Mouse (Mus musculus) testis, adult 2 months (tissue): Measurements from ENCODE around the gene Pla2g4e. TPM values are rescaled to one million over a fixed set of nuclear protein-coding genes. Genes with fewer than 3 reads are reported as not detected.
A peak's percentile ranks its signal among the peaks of the same experiment; 100 is the strongest.

Source experiments
- H3K27ac ChIP-seq: fragments of 200-500 bp; 2 replicates; pipeline ENCODE4 v1.5.1; 2012; ENCODE audit warnings: low read depth, low read length; ENCODE audit not compliant: control insufficient read depth, insufficient read depth
- H3K27me3 ChIP-seq: fragments of 200-500 bp; 2 replicates; pipeline ENCODE4 v1.6.1; 2012; ENCODE audit warnings: mild to moderate bottlenecking, low read length, moderate library complexity; ENCODE audit not compliant: control insufficient read depth, insufficient read depth
- H3K36me3 ChIP-seq: fragments of 200-500 bp; 2 replicates; pipeline ENCODE4 v1.6.1; 2012; ENCODE audit warnings: mild to moderate bottlenecking, low read length; ENCODE audit not compliant: control insufficient read depth, insufficient read depth
- H3K4me1 ChIP-seq: fragments of 200-500 bp; 2 replicates; pipeline ENCODE4 v1.6.1; 2012; ENCODE audit warnings: low read length; ENCODE audit not compliant: control insufficient read depth, insufficient read depth
- H3K4me3 ChIP-seq: fragments of 200-500 bp; 2 replicates; pipeline ENCODE4 v1.5.1; 2012; ENCODE audit warnings: low read depth, mild to moderate bottlenecking, low read length, moderate library complexity, mixed read lengths; ENCODE audit not compliant: control insufficient read depth
- CTCF ChIP-seq: fragments of 200-500 bp; IDR thresholded peaks from 2 replicates; pipeline ENCODE4 v1.5.1; 2012; ENCODE audit warnings: low read depth, mild to moderate bottlenecking, inconsistent platforms, low read length, moderate library complexity; ENCODE audit not compliant: control insufficient read depth, insufficient read depth, insufficient replicate concordance
- POLR2A ChIP-seq: fragments of 200-500 bp; IDR thresholded peaks from 2 replicates; pipeline ENCODE4 v1.6.1; 2012; ENCODE audit warnings: low read depth, mild to moderate bottlenecking, inconsistent platforms, low read length, moderate library complexity; ENCODE audit not compliant: control insufficient read depth
- polyA plus RNA-seq: library from polyadenylated mRNA; depleted of rRNA; stranded (reverse); fragments of >200 nt; gene quantifications from 2 replicates; pipeline ENCODE4 v1.2.3, GENCODE M21; 2012

Pla2g4e gene
- polyA plus RNA-seq, 1 experiment, result 0.68 TPM

GRCm38 (mm10) chr2:120154361-120154894 is 90.7 kb downstream of the Pla2g4e start, which contains the start of gene Ehd4:
Ehd4 (minus strand) TSS chr2:120154606.
- Histone ChIP-seq H3K4me1 (peaks cover 6% of the 10 kb centered on the region), H3K4me3 (peak within 1 kb of the TSS; percentile 97), H3K27ac (peak within 1 kb of the TSS; percentile 82), H3K27me3 (no peaks in the 10 kb centered on the region), H3K36me3 (no peaks in the 10 kb centered on the region)
- TF ChIP-seq POLR2A, result peak; percentile 26
- no peak for TF ChIP-seq CTCF

DNA sequence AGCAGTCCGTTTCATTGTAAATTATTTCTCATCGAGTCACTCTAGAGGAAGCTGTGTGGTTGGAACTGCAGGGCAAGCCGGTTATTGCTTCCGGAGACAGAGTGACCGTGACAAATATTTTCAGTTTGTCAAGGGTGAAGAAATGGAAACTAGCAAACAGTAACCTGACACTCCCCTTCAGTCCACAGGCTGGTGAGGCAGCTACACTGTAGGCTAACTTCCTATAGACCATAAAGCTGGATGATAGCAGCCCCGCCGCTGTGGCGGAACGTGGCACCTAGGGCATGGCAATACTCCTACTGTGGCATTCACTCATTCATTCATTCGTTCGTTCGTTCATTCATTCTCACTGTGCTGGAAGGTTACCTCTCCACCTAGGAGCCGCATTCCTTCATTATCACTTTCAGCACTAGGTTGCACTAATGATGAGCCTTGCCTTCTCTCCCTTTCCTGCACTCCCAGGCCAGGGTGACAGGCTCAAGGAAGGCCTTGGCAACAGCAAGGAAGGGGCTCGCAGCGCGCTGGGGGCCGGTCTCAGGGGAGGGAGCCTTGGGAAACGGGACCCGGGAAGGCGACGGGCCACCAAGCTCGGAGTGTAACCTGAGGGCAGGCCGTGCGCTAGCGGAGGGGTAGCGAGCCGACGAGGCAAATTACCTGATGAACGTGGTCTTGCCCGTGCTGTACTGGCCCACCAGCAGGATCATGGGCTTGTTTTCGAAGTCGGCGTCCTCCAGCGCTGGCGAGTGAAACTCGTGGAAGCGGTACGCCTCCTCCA is 91.4 kb downstream of the Pla2g4e start:
- peak overlapping the region; percentile 97 for H3K4me3 ChIP-seq
- no peak for TF ChIP-seq CTCF
- no peak for TF ChIP-seq POLR2A

GRCm38 (mm10) chr2:120150571-120150970 is 94.6 kb downstream of the Pla2g4e start:
- no peak for TF ChIP-seq POLR2A
- TF ChIP-seq CTCF, result no peak
- H3K4me3 ChIP-seq, result no peak overlapping the region
- H3K27me3 ChIP-seq, result no peaks in the 10 kb centered on the region
- H3K36me3 ChIP-seq, result no peaks in the 10 kb centered on the region
- H3K27ac ChIP-seq, result no peak overlapping the region
- peaks cover 6% of the 10 kb centered on the region for H3K4me1 ChIP-seq

More for the DNA sequence above, 91.4 kb downstream of the Pla2g4e start:
- Histone ChIP-seq H3K36me3 (no peaks in the 10 kb centered on the region), H3K27me3 (no peaks in the 10 kb centered on the region), H3K4me1 (peaks cover 6% of the 10 kb centered on the region), H3K27ac (peak overlapping the region; percentile 82)

GRCm38 (mm10) chr2:120149634-120150033 is 95.5 kb downstream of the Pla2g4e start:
- Histone ChIP-seq H3K27ac (no peak overlapping the region), H3K27me3 (no peaks in the 10 kb centered on the region), H3K36me3 (no peaks in the 10 kb centered on the region), H3K4me1 (peaks cover 4% of the 10 kb centered on the region; the same call in 1 of the 2 replicates), H3K4me3 (no peak overlapping the region)
- no peak for TF ChIP-seq POLR2A
- TF ChIP-seq CTCF, result no peak

DNA sequence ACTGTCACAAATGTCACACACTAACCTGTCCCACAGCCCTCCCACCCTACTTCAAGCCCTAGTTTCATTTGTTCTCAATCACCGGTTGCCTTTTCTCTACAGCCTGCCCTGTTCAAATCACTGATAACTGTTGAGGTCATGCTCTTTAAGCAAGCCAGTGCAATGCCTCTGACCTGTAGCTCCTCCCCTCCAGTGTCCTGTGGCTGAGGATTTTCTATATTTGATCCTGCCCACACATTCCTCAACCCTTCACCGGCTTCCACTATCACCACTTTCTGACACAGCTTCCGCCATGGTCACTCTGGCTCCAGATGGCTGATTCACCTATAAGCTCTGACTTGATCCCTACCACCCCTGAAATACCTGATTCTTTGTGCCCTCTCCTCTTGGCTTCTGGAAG is 97.1 kb downstream of the Pla2g4e start:
- H3K4me3 ChIP-seq, result no peak overlapping the region
- H3K27me3 ChIP-seq, result no peaks in the 10 kb centered on the region
- H3K36me3 ChIP-seq, result no peaks in the 10 kb centered on the region
- TF ChIP-seq CTCF (no peak), POLR2A (no peak)
- H3K4me1 ChIP-seq, result no peaks in the 10 kb centered on the region
- no peak overlapping the region for H3K27ac ChIP-seq

GRCm38 (mm10) chr2:120147364-120147763 is 97.8 kb downstream of the Pla2g4e start:
- no peak for TF ChIP-seq POLR2A
- TF ChIP-seq CTCF, result no peak
- H3K4me3 ChIP-seq, result no peak overlapping the region
- H3K27me3 ChIP-seq, result no peaks in the 10 kb centered on the region
- no peak overlapping the region for H3K27ac ChIP-seq
- H3K4me1 ChIP-seq, result no peaks in the 10 kb centered on the region
- no peaks in the 10 kb centered on the region for H3K36me3 ChIP-seq

GRCm38 (mm10) chr2:120146543-120146942 is 98.6 kb downstream of the Pla2g4e start:
- H3K27ac ChIP-seq, result no peak overlapping the region
- TF ChIP-seq POLR2A, result no peak
- TF ChIP-seq CTCF, result no peak
- H3K36me3 ChIP-seq, result no peaks in the 10 kb centered on the region
- H3K27me3 ChIP-seq, result no peaks in the 10 kb centered on the region
- H3K4me1 ChIP-seq, result no peaks in the 10 kb centered on the region
- no peak overlapping the region for H3K4me3 ChIP-seq
